Mouse (Mus musculus) stomach, postnatal 0 days (tissue): Measurements from ENCODE around the gene Casc1.

ENCODE experiments used
- CTCF ChIP-seq: IDR thresholded peaks from 2 replicates; pipeline ENCODE4 v1.5.1; 2016; ENCODE audit warnings: antibody characterized with exemption, low read depth, mild to moderate bottlenecking, moderate library complexity
- EP300 ChIP-seq: optimal IDR thresholded peaks from 2 replicates; pipeline ENCODE3; 2016; ENCODE audit warnings: antibody characterized with exemption

GRCm38 (mm10) chr6:145197949-145198686 is 12.7 kb downstream of the Casc1 start:
- TF ChIP-seq CTCF (no peak), EP300 (no peak)
